Mouse (Mus musculus) MEL (cell line): ENCODE results near the gene Clec4g. TPM values are rescaled to one million over a fixed set of nuclear protein-coding genes. Genes with fewer than 3 reads are reported as not detected.

Experiments
- DNase-seq: peaks from one replicate; pipeline ENCODE4 v3.0.0; 2011; ENCODE audit warnings: low read depth, low spot score
- H3K27ac ChIP-seq: 2 replicates; pipeline ENCODE4 v1.5.1; 2012; ENCODE audit warnings: low read depth, mild to moderate bottlenecking, control low read depth, low read length, moderate library complexity; ENCODE audit not compliant: control insufficient read depth
- H3K27me3 ChIP-seq, 2 experiments: fragments of 150-350 bp in 1 of 2; sonication (generic) in 1 of 2; 2 replicates each; pipeline ENCODE4 v1.6.1; 2012; ENCODE audit warnings: low read length in 2 of 2, mild to moderate bottlenecking in 2 of 2, improper control_type of control experiment in 1 of 2, moderate library complexity in 1 of 2; ENCODE audit not compliant: insufficient read depth in 2 of 2, control insufficient read depth in 1 of 2
- H3K36me3 ChIP-seq, 2 experiments: 2 replicates each; pipeline ENCODE4 v1.6.1; 2012 to 2014; ENCODE audit warnings: low read length in 2 of 2, improper control_type of control experiment in 1 of 2, inconsistent platforms in 1 of 2, mild to moderate bottlenecking in 1 of 2; ENCODE audit not compliant: insufficient read depth in 2 of 2, control insufficient read depth in 1 of 2
- H3K4me1 ChIP-seq, 2 experiments: fragments of 150-350 bp in 1 of 2; sonication (generic) in 1 of 2; 2 replicates each; pipeline ENCODE4 v1.6.1; 2012; ENCODE audit warnings: low read length in 2 of 2, improper control_type of control experiment in 1 of 2, mild to moderate bottlenecking in 1 of 2; ENCODE audit not compliant: insufficient read depth in 2 of 2, control insufficient read depth in 1 of 2
- H3K4me3 ChIP-seq, 2 experiments: fragments of 150-350 bp in 1 of 2; sonication (generic) in 1 of 2; 2 replicates each; pipeline ENCODE4 v1.5.1; 2012; ENCODE audit warnings: low read depth in 2 of 2, low read length in 2 of 2, mild to moderate bottlenecking in 2 of 2, moderate library complexity in 2 of 2, control low read depth in 1 of 2, improper control_type of control experiment in 1 of 2; ENCODE audit not compliant: control insufficient read depth in 1 of 2, insufficient read depth in 1 of 2
- H3K79me2 ChIP-seq: 2 replicates; pipeline ENCODE4 v1.6.1; 2012; ENCODE audit warnings: mild to moderate bottlenecking, low read length, moderate library complexity; ENCODE audit not compliant: control insufficient read depth, poor library complexity, insufficient read depth
- H3K9ac ChIP-seq: 2 replicates; pipeline ENCODE4 v1.6.1; 2012; ENCODE audit warnings: low read depth, mild to moderate bottlenecking, control low read depth, low read length, moderate library complexity; ENCODE audit not compliant: control insufficient read depth, poor library complexity, severe bottlenecking
- H3K9me3 ChIP-seq: fragments of 150-350 bp; sonication (generic); replicated peaks from 2 replicates; pipeline ENCODE4 v1.6.1; 2012; ENCODE audit warnings: mild to moderate bottlenecking, low read length, improper control_type of control experiment, moderate library complexity; ENCODE audit not compliant: insufficient read depth
- BHLHE40 ChIP-seq: IDR thresholded peaks from 2 replicates; pipeline ENCODE4 v1.6.1; 2012; ENCODE audit warnings: low read depth, mild to moderate bottlenecking, inconsistent platforms, low read length, improper control_type of control experiment, borderline replicate concordance
- CHD1 ChIP-seq: IDR thresholded peaks from 2 replicates; pipeline ENCODE4 v1.6.1; 2012; ENCODE audit warnings: low read depth, mild to moderate bottlenecking, inconsistent platforms, low read length, improper control_type of control experiment
- CHD2 ChIP-seq: IDR thresholded peaks from 2 replicates; pipeline ENCODE4 v1.6.1; 2011; ENCODE audit warnings: low read length, improper control_type of control experiment
- CTCF ChIP-seq, 3 experiments: IDR thresholded peaks in 2 of 3; conservative IDR thresholded peaks in 1 of 3; 2 replicates each; pipeline ENCODE4 v1.5.1; 2011 to 2012; ENCODE audit warnings: low read length in 3 of 3, low read depth in 2 of 3, mild to moderate bottlenecking in 2 of 3, improper control_type of control experiment in 1 of 3, inconsistent platforms in 1 of 3, mixed read lengths in 1 of 3, moderate library complexity in 1 of 3; ENCODE audit not compliant: control insufficient read depth in 1 of 3, insufficient read depth in 1 of 3, poor library complexity in 1 of 3, severe bottlenecking in 1 of 3
- ELF1 ChIP-seq: IDR thresholded peaks from 2 replicates; pipeline ENCODE4 v1.6.1; 2014; ENCODE audit warnings: low read depth, mild to moderate bottlenecking, inconsistent platforms, low read length, improper control_type of control experiment, moderate library complexity
- GABPA ChIP-seq: IDR thresholded peaks from 2 replicates; pipeline ENCODE4 v1.6.1; 2012; ENCODE audit warnings: low read depth, mild to moderate bottlenecking, inconsistent platforms, low read length, improper control_type of control experiment, moderate library complexity
- GATA1 ChIP-seq: IDR thresholded peaks from 2 replicates; pipeline ENCODE4 v1.6.1; 2011; ENCODE audit warnings: low read depth, low read length, improper control_type of control experiment
- KAT2A ChIP-seq: conservative IDR thresholded peaks from 2 replicates; pipeline ENCODE4 v1.6.1; 2012; ENCODE audit warnings: low read depth, low read length, improper control_type of control experiment, inconsistent platforms
- MAZ ChIP-seq: IDR thresholded peaks from 2 replicates; pipeline ENCODE4 v1.6.1; 2012; ENCODE audit warnings: low read depth, mild to moderate bottlenecking, inconsistent platforms, low read length, improper control_type of control experiment
- MYB ChIP-seq: IDR thresholded peaks from 2 replicates; pipeline ENCODE4 v1.6.1; 2011; ENCODE audit warnings: mild to moderate bottlenecking, low read depth, low read length, improper control_type of control experiment
- NELFE ChIP-seq: IDR thresholded peaks from 2 replicates; pipeline ENCODE4 v1.6.1; 2011; ENCODE audit warnings: low read depth, low read length, improper control_type of control experiment
- NRF1 ChIP-seq: IDR thresholded peaks from 2 replicates; pipeline ENCODE4 v1.6.1; 2014; ENCODE audit warnings: low read depth, mild to moderate bottlenecking, inconsistent platforms, low read length, improper control_type of control experiment, moderate library complexity; ENCODE audit not compliant: poor library complexity, insufficient read depth, severe bottlenecking
- RAD21 ChIP-seq: IDR thresholded peaks from 2 replicates; pipeline ENCODE4 v1.6.1; 2011; ENCODE audit warnings: mild to moderate bottlenecking, low read depth, low read length, improper control_type of control experiment
- UBTF ChIP-seq: IDR thresholded peaks from 2 replicates; pipeline ENCODE4 v1.6.1; 2012; ENCODE audit warnings: low read depth, mild to moderate bottlenecking, inconsistent platforms, low read length, improper control_type of control experiment, moderate library complexity, borderline replicate concordance; ENCODE audit not compliant: insufficient read depth
- USF1 ChIP-seq: IDR thresholded peaks from 2 replicates; pipeline ENCODE4 v1.6.1; 2014; ENCODE audit warnings: low read depth, mild to moderate bottlenecking, inconsistent platforms, low read length, improper control_type of control experiment, moderate library complexity
- ZKSCAN1 ChIP-seq: IDR thresholded peaks from 2 replicates; pipeline ENCODE4 v1.6.1; 2012; ENCODE audit warnings: low read depth, mild to moderate bottlenecking, inconsistent platforms, low read length, improper control_type of control experiment, moderate library complexity
- ZNF384 ChIP-seq: IDR thresholded peaks from 2 replicates; pipeline ENCODE4 v1.6.1; 2012; ENCODE audit warnings: low read depth, mild to moderate bottlenecking, inconsistent platforms, low read length, improper control_type of control experiment
- polyA plus RNA-seq, 2 experiments: library from polyadenylated mRNA; stranded (reverse) in 1 of 2; unstranded in 1 of 2; fragments of >175 nt in 1 of 2; fragments of >200 nt in 1 of 2; gene quantifications; 2 replicates each; pipeline versions ENCODE4 v1.2.1 to v1.2.4; 2012; ENCODE audit warnings: low replicate concordance in 2 of 2, low read depth in 1 of 2; ENCODE audit not compliant: insufficient read length in 2 of 2, insufficient read depth in 1 of 2, missing spikeins in 1 of 2
- total RNA-seq: library from RNA; depleted of rRNA; stranded (reverse); fragments of 300-350 nt; gene quantifications from 2 replicates; pipeline ENCODE4 v1.2.3, GENCODE M21; 2012

Clec4g gene
- total and polyA plus RNA-seq, 3 experiments: not detected

GRCm38 (mm10) chr8:3679656-3680055 lies 40.8 kb downstream of the Clec4g start:
- Histone ChIP-seq H3K4me1 (peaks cover 0 to 11% of the 10 kb centered on the region in 2 experiments; a peak in 2 of 4 replicates), H3K27me3 (no peaks in the 10 kb centered on the region), H3K9ac (no peak overlapping the region), H3K4me3 (no peak overlapping the region), H3K27ac (no peak overlapping the region), H3K79me2 (peaks cover 32% of the 10 kb centered on the region), H3K36me3 (peaks cover 0 to 15% of the 10 kb centered on the region in 2 experiments; a peak in 2 of 4 replicates), H3K9me3 (no peaks in the 10 kb centered on the region)
- no peak for DNase-seq
- TF ChIP-seq ZNF384 (no peak), USF1 (no peak), CHD1 (no peak), ELF1 (no peak), BHLHE40 (no peak), UBTF (no peak), GABPA (no peak), CTCF (IDR thresholded peaks at IDR 0.05 in 2 of 3, conservative IDR thresholded peaks at IDR 0.05 in 1 of 3; ENCODE audit: control insufficient read depth in 1 of 3, insufficient read depth in 1 of 3, low read depth in 2 of 3, low read length in 3 of 3, poor library complexity in 1 of 3, severe bottlenecking in 1 of 3) (no peak), KAT2A (no peak)

GRCm38 (mm10) chr8:3679236-3679635 lies 41.2 kb downstream of the Clec4g start:
- H3K36me3 ChIP-seq: peaks cover 0 to 15% of the 10 kb centered on the region in 2 experiments; a peak in 2 of 4 replicates
- TF ChIP-seq MAZ: no peak
- no peak for TF ChIP-seq KAT2A
- no peak for TF ChIP-seq ZNF384
- no peak for TF ChIP-seq NRF1
- no peak for TF ChIP-seq NELFE
- TF ChIP-seq RAD21: no peak
- TF ChIP-seq ZKSCAN1: no peak
- no peak for TF ChIP-seq MYB
- TF ChIP-seq GATA1: no peak
- no peak for TF ChIP-seq CHD2
- H3K27me3 ChIP-seq: no peaks in the 10 kb centered on the region
- no peak for DNase-seq
- H3K4me3 ChIP-seq: no peak overlapping the region
- no peak overlapping the region for H3K27ac ChIP-seq
- peaks cover 32% of the 10 kb centered on the region for H3K79me2 ChIP-seq
- no peaks in the 10 kb centered on the region for H3K9me3 ChIP-seq
- H3K9ac ChIP-seq: no peak overlapping the region
- peaks cover 0 to 12% of the 10 kb centered on the region in 2 experiments; a peak in 2 of 4 replicates for H3K4me1 ChIP-seq
